Mouse (Mus musculus) erythroblast, embryonic 14.5 days (primary cell): ENCODE data around the gene Cdh6. TPM values are rescaled to one million over a fixed set of nuclear protein-coding genes. Genes with fewer than 3 reads are reported as not detected.

Experiments
- H3K27me3 ChIP-seq: 2 replicates; pipeline ENCODE4 v1.6.1; 2012; ENCODE audit warnings: inconsistent platforms; ENCODE audit not compliant: control insufficient read depth
- H3K36me3 ChIP-seq: 2 replicates; pipeline ENCODE4 v1.6.1; 2012; ENCODE audit warnings: mild to moderate bottlenecking, inconsistent platforms; ENCODE audit not compliant: control insufficient read depth
- H3K4me1 ChIP-seq: 2 replicates; pipeline ENCODE4 v1.6.1; 2012; ENCODE audit warnings: inconsistent platforms; ENCODE audit not compliant: control insufficient read depth
- H3K4me3 ChIP-seq: replicated peaks from 2 replicates; pipeline ENCODE3; 2012; ENCODE audit warnings: moderate library complexity, mild to moderate bottlenecking, inconsistent platforms
- H3K9me3 ChIP-seq: 2 replicates; pipeline ENCODE4 v1.6.1; 2012; ENCODE audit warnings: low read length, inconsistent platforms, mixed read lengths; ENCODE audit not compliant: control insufficient read depth
- GATA1 ChIP-seq: IDR thresholded peaks from 2 replicates; pipeline ENCODE4 v1.6.1; 2012; ENCODE audit warnings: low read length, inconsistent platforms, mixed read lengths
- TAL1 ChIP-seq: IDR thresholded peaks from 3 replicates; pipeline ENCODE4 v1.6.1; 2012; ENCODE audit warnings: low read length, inconsistent platforms, mixed read lengths
- polyA plus RNA-seq: library from polyadenylated mRNA; stranded (reverse); fragments of >175 nt; gene quantifications from 2 replicates; pipeline ENCODE4 v1.2.3, GENCODE M21; 2012

Gene Cdh6
- polyA plus RNA-seq, 1 experiment: not detected

DNA sequence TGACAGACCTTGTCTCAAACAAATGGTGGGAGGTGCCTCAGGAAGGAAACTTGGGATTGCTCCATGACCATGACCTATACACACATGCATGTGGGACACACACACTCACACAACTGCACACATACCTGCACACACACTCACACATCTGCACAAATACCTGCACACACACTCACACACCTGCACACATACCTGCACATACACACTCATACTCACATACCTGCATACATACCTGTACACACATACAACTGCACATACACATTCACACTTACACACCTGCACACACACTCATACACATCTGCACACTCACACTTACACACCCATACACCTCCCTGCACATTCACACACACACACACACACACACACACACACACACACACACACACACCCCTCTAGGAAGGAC is 20.6 kb upstream of the Cdh6 start:
- Histone ChIP-seq H3K27me3 (no peaks in the 10 kb centered on the region), H3K9me3 (peaks cover 2% of the 10 kb centered on the region; the same call in 1 of the 2 replicates), H3K36me3 (no peaks in the 10 kb centered on the region), H3K4me1 (no peaks in the 10 kb centered on the region), H3K4me3 (no peak overlapping the region)
- TF ChIP-seq GATA1 (no peak), TAL1 (no peak)

DNA sequence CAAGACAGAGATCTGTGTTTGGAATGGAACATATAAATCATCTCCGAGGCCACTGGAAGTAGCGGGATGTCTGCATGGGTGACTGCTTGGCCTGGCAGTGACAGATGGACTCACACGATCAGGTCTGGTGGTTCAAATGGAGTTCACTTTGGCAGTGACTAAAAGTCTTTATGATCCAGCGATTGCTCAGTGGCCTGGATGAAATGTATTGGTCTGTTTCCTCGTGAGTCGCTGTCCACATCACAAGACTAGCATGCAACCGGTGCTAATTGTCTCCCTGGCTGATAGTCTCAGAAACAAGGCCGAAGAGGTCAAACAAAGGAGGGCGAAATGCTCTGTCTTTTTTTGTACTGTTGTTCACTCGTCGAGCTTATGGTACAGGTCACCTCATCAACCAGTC is 19.6 kb upstream of the Cdh6 start:
- Histone ChIP-seq H3K36me3 (no peaks in the 10 kb centered on the region), H3K4me3 (no peak overlapping the region), H3K4me1 (no peaks in the 10 kb centered on the region), H3K27me3 (no peaks in the 10 kb centered on the region), H3K9me3 (peaks cover 2% of the 10 kb centered on the region; the same call in 1 of the 2 replicates)
- no peak for TF ChIP-seq GATA1
- TF ChIP-seq TAL1: no peak

DNA sequence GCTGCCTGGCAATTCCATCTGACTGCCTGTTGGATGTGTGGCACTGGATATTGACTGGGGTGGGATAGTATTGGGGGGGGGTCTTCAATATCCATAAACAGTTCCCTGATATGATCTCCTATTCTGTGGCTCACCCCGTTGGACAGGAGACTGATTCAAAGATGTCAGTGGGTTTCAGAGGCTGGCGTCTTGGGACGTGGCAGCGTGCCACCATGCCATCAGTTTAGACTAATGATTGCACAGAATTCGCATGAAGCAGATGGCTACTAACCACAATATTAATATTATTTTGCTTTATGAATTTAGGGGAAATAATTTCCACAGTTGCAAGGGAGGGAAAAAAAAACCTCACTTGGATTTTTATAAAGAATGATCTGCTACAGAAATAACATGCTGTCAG is 10.2 kb upstream of the Cdh6 start:
- no peak overlapping the region for H3K4me3 ChIP-seq
- H3K36me3 ChIP-seq: no peaks in the 10 kb centered on the region
- no peaks in the 10 kb centered on the region; the same call in 1 of the 2 replicates for H3K9me3 ChIP-seq
- TF ChIP-seq GATA1 (no peak), TAL1 (no peak)
- H3K4me1 ChIP-seq: no peaks in the 10 kb centered on the region
- no peaks in the 10 kb centered on the region for H3K27me3 ChIP-seq

DNA sequence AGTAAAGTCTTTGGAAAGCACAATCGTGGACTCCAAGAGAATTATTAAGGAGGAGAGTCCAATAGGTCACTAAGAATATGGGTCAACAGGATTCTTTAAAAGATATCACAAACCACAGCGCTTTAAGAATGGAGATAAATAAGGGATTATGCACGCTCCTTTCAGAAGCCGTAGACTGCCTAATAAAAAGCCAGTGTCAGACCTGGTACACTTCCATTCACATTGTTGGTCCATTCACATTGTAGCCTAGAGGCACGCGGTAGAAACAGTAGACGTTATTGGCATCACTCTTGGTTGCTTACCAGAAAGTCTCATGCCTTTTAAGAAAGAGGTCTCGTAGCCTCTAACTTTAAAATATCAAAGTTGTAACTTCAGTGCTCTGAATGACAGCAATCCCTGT is 8.0 kb upstream of the Cdh6 start:
- Histone ChIP-seq H3K9me3 (no peaks in the 10 kb centered on the region; the same call in 1 of the 2 replicates), H3K4me3 (no peak overlapping the region), H3K36me3 (no peaks in the 10 kb centered on the region), H3K27me3 (no peaks in the 10 kb centered on the region), H3K4me1 (no peaks in the 10 kb centered on the region)
- TF ChIP-seq GATA1 (no peak), TAL1 (no peak)

DNA sequence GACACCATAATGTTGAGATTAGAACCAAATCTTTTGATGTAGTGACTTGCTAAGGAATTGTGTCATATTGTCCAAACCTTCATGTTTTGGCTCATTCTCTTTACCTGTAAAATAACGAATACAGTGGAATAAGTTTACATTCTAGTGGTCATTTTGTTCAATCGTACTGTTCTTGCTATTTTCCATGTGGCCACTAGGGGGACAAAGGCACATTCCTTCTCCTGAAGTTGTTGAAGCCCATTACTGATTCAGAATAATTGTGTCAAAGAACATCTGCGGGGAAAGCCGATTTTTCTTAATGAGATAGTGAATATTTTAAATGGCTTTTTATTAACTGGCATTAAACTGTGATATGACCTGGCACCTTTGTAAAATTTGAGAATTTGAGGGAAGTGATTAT is 7.5 kb upstream of the Cdh6 start:
- H3K4me3 ChIP-seq: no peak overlapping the region
- TF ChIP-seq TAL1 (no peak), GATA1 (no peak)

DNA sequence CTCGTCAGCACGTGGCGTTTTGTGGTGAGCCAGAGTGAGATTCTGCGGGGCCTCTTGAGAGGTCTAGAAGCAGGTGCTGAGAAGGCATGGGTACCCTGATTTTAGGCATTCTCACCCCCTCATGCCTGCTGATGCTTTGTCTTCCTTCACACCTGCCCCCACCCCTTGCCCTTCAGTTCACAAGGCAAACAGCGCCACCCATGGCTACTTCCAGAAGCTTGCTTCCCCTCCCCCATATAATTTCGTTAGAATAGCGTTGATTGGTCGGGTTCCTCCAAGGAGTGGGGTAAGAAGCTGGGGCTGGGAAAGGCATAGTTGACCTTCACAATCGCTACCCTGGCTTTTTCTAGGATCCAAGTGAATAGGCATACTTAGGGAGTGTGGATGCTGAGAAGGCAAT is 2.5 kb upstream of the Cdh6 start:
- Histone ChIP-seq H3K4me1 (no peaks in the 10 kb centered on the region), H3K36me3 (no peaks in the 10 kb centered on the region), H3K4me3 (no peak overlapping the region), H3K9me3 (no peaks in the 10 kb centered on the region), H3K27me3 (peaks cover 50% of the 10 kb centered on the region)
- TF ChIP-seq TAL1: no peak
- no peak for TF ChIP-seq GATA1

More for the DNA sequence above, 7.5 kb upstream of the Cdh6 start:
- no peaks in the 10 kb centered on the region; the same call in 1 of the 2 replicates for H3K9me3 ChIP-seq
- H3K4me1 ChIP-seq: no peaks in the 10 kb centered on the region
- H3K27me3 ChIP-seq: peaks cover 1% of the 10 kb centered on the region
- no peaks in the 10 kb centered on the region for H3K36me3 ChIP-seq

DNA sequence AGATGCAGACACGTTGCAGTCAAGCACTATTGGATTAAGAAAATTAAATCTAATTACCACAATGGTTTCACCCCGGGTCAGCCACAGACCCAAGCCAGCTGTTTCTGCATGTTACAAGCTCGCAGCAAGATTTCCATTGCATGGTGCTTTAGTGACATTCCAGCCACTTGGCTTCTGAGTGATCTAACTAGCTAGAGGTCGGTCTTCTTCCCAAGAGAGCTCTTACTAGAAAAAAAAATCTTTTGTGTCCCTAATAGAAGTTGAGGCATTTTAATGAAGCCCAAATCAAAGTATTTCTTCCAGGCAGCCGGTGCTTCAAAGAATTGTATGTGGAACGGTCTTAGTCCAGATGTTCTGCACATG is 1.1 kb upstream of the Cdh6 start:
- peaks cover 56% of the 10 kb centered on the region for H3K27me3 ChIP-seq
- no peaks in the 10 kb centered on the region for H3K36me3 ChIP-seq
- no peak overlapping the region for H3K4me3 ChIP-seq
- no peaks in the 10 kb centered on the region for H3K4me1 ChIP-seq
- TF ChIP-seq TAL1: no peak
- no peak for TF ChIP-seq GATA1
- H3K9me3 ChIP-seq: no peaks in the 10 kb centered on the region

DNA sequence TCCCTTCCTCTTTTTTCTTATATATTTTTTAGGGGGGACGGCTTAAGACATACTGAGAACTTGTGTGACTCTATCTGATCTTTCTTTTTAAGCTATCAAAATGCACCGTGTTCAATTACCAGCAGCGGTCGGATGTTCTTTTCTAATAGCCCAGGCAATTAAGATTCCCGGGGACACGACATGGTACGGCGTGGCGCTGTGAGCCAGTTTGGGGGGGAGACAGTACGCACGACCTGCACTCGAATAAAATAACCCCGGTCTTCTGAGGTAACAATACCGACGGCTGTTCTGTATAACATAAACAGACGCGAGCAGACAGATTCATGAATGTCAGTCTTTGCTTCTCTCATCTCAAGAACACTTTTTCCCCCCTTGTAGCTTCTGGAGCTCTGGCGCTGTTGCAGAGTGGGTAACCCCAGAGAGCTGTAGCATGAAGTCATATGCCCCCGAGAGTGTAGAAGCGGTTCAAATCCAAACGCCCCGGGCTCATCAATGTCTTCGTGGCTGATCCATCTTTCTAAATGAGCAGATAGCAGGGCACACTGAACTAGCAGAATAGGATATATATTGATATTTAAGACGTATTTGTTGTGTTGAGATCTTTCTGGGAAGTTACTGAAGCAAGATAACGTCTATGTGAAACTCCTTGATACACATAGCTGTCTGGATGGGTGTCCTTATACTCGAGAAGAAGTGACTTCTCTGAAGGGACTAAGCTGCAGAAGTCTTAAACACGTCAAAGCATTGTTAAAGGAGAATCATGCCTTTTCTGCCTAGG is 554 bp upstream of the Cdh6 start:
- no peaks in the 10 kb centered on the region for H3K9me3 ChIP-seq
- no peaks in the 10 kb centered on the region for H3K36me3 ChIP-seq
- TF ChIP-seq GATA1: no peak
- no peak for TF ChIP-seq TAL1
- H3K4me3 ChIP-seq: no peak overlapping the region
- peaks cover 56% of the 10 kb centered on the region for H3K27me3 ChIP-seq
- no peaks in the 10 kb centered on the region for H3K4me1 ChIP-seq

DNA sequence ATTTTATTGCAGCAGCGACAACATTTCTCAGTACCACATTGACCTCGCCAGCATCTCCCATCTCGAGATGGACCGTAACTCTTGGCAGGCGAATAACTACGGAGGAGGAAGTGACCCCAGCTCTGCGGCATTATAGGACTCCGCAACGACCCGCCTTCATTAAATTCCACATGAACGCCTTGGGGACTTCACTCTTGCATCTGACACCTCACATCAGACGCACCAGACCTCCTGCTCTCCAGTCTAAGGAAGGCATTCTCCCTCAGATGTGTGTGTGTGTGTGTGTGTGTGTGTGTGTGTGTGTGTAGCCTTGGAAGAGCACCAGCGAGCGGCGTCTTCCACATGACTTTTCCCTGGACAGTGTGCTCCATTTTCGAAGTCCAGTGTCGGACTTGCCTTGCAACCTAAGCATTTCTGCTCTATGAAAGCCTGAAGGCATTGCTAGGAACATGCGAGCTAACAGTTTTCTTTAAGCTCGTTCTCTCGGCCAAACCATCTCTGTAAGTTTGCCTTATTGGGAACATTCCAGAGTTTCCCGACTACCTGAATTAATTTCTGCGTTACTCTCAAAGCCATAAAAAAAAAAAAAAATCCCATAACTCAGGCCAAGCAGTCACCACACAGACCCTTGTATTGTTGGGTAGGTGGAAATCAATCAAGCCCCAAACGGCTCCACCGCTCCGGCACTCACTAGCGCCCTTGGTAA is 957 bp downstream of the Cdh6 start:
- no peaks in the 10 kb centered on the region for H3K9me3 ChIP-seq
- no peak overlapping the region for H3K4me3 ChIP-seq
- TF ChIP-seq TAL1: no peak
- TF ChIP-seq GATA1: no peak

More for the DNA sequence above, 957 bp downstream of the Cdh6 start:
- Histone ChIP-seq H3K36me3 (no peaks in the 10 kb centered on the region), H3K4me1 (no peaks in the 10 kb centered on the region), H3K27me3 (peaks cover 56% of the 10 kb centered on the region)
